Mouse (Mus musculus): ENCODE results near the gene Trp53tg5. TPM values are rescaled to one million over a fixed set of nuclear protein-coding genes. Genes with fewer than 3 reads are reported as not detected.
A peak's percentile ranks its signal among the peaks of the same experiment; 100 is the strongest.

Gene Trp53tg5
- polyA plus RNA-seq, 1 experiment from 2014 or later: not detected

DNA sequence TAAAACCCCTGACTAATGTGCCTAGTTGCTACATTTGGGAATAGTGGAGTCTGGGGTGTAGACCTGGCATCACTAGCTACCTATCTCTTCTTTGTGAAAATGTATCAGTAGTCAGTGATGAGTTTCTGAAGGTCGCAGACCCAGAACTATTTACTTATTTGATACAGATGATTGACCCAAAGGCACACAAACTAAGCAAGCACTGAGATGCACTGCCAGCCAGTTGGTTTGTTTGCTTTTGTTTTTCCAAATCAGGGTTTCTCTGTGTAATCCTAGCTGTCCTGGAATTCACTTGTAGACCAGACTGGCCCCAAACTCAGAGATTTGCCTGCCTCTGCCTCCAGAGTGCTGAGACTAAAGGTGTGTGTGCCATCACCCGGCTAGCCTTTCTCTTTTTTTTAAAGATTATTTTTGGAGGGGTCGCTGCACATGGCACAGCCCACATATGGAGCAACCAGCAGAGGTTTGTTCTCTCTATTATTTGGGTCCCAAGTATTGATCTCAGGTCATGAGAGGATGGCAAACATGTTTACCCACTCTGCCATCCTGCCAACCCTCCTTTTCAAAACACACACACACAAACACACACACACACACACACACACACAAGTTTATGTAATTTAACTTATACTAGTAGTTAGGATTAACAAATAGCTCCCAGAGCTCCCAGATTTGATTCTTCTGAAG is 28.0 kb downstream of the Trp53tg5 start:
- WGBS: 82% methylated on average over 3 of the region's 3 CpGs
- no peak overlapping the region for H3K4me3 ChIP-seq (ENCODE audit: low read length)
- no peak overlapping the region for H3K9ac ChIP-seq (ENCODE audit: low read depth, low read length)
- H3K4me2 ChIP-seq (ENCODE audit: low read length): no peak overlapping the region
- no peaks in the 10 kb centered on the region for H3K9me3 ChIP-seq (ENCODE audit: control insufficient read depth, low read length)
- H3K4me1 ChIP-seq (ENCODE audit: control insufficient read depth, insufficient read depth, low read depth, low read length): peaks cover 21% of the 10 kb centered on the region
- H3K27ac ChIP-seq (ENCODE audit: low read depth, low read length): no peak overlapping the region
- peaks cover 13% of the 10 kb centered on the region for H3K27me3 ChIP-seq (replicated peaks; ENCODE audit: control insufficient read depth, insufficient read depth, low read length)
- no peaks in the 10 kb centered on the region for H3K36me3 ChIP-seq (ENCODE audit: control insufficient read depth, insufficient read depth, low read length)
- ATAC-seq: no peak

DNA sequence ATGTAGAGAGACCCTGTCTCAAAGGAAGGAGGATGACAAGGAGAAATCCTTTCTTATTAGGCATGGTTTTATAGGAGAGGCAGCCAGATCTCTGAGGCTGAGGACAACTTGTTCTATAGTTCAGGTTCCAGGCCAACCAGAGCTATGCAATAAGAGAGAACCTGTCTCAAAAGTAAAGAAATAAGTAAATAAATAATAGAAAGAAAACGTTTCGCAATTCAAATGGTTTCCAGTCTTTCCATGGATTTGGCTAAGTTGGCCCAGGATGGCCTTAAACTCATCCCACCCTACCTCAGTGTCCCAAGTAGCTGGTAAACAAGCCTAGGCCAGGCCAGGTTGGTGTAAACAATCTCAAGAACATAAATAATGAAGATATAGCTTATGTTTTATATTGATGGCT is 28.8 kb downstream of the Trp53tg5 start:
- H3K36me3 ChIP-seq (ENCODE audit: control insufficient read depth, insufficient read depth, low read length): no peaks in the 10 kb centered on the region
- H3K9me3 ChIP-seq (ENCODE audit: control insufficient read depth, low read length): no peaks in the 10 kb centered on the region
- H3K9ac ChIP-seq (ENCODE audit: low read depth, low read length): no peak overlapping the region
- no peak overlapping the region for H3K4me3 ChIP-seq (ENCODE audit: low read length)
- ATAC-seq: no peak
- 80% methylated on average over 2 of the region's 2 CpGs for WGBS
- H3K4me1 ChIP-seq (ENCODE audit: control insufficient read depth, insufficient read depth, low read depth, low read length): peaks cover 21% of the 10 kb centered on the region
- H3K27me3 ChIP-seq (replicated peaks; ENCODE audit: control insufficient read depth, insufficient read depth, low read length): peaks cover 13% of the 10 kb centered on the region
- H3K4me2 ChIP-seq (ENCODE audit: low read length): no peak overlapping the region
- no peak overlapping the region for H3K27ac ChIP-seq (ENCODE audit: low read depth, low read length)

DNA sequence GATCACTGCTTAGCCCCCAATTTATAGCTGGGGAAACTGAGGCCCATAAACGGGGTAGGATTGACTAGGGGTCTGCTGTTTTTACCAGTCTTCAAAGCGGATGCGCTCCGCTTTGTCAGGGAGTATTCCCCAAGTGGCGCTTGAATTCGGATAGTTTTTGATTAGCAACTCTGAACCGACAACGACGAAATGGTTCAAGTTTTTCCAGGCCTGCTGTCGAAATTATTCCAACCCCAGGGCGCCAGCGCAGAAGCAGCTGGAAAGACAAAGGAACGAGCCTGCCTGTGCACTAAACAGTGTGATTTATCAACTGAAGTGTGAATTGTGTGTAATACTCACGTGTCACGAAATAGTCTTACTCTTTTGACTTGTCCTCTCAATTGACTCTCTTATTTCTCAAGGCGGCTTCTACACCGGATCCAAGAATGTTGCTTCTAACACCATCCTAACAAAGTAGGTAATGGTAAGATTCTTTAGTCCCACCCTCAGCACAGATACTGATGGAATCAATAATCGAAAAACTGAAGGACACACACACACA is 30.0 kb downstream of the Trp53tg5 start, which contains the start of gene Sdc4:
Sdc4 (minus strand) TSS at position 428 of the 541 bp plus-strand sequence.
- WGBS: 6% methylated on average over 18 of the region's 18 CpGs
- no peaks in the 10 kb centered on the region for H3K36me3 ChIP-seq (ENCODE audit: control insufficient read depth, insufficient read depth, low read length)
- peaks cover 21% of the 10 kb centered on the region for H3K4me1 ChIP-seq (ENCODE audit: control insufficient read depth, insufficient read depth, low read depth, low read length)
- no peaks in the 10 kb centered on the region for H3K9me3 ChIP-seq (ENCODE audit: control insufficient read depth, low read length)
- peak within 1 kb of the TSS; percentile 68 for H3K9ac ChIP-seq (ENCODE audit: low read depth, low read length)
- peak within 1 kb of the TSS; percentile 55 for H3K4me3 ChIP-seq (ENCODE audit: low read length)
- 0 out of 2 replicates have a peak, but pooled peaks have one; percentile 6 for ATAC-seq
- H3K4me2 ChIP-seq (ENCODE audit: low read length): peak within 1 kb of the TSS; percentile 95
- peaks cover 13% of the 10 kb centered on the region for H3K27me3 ChIP-seq (replicated peaks; ENCODE audit: control insufficient read depth, insufficient read depth, low read length)
- H3K27ac ChIP-seq (ENCODE audit: low read depth, low read length): no peak within 1 kb of the TSS; the same call in 1 of the 2 replicates

DNA sequence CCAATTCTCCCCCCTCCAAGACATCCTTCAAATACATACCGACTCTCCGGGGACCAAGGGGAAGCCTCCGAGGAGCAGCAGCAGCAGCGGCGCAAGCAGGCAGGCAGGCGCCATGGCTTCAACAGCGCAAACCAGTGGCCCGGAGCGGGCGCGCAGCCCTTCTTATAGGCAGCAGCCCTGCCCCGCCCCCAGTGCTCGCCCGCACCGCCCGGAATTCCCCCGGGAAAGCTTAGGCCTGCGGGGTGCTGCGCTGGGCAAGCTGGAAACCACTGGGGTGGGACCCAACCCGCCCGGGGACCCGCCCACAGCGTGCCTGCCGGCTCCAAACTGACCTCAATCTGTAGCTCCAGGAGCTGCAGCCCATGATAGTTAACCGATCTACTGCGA is 30.5 kb downstream of the Trp53tg5 start:
- Histone ChIP-seq H3K4me3 (ENCODE audit: low read length) (peak overlapping the region; percentile 55), H3K4me2 (ENCODE audit: low read length) (peak overlapping the region; percentile 95), H3K9ac (ENCODE audit: low read depth, low read length) (peak overlapping the region; percentile 68), H3K9me3 (ENCODE audit: control insufficient read depth, low read length) (no peaks in the 10 kb centered on the region), H3K36me3 (ENCODE audit: control insufficient read depth, insufficient read depth, low read length) (no peaks in the 10 kb centered on the region), H3K27me3 (replicated peaks; ENCODE audit: control insufficient read depth, insufficient read depth, low read length) (peaks cover 13% of the 10 kb centered on the region), H3K27ac (ENCODE audit: low read depth, low read length) (no peak overlapping the region; the same call in 1 of the 2 replicates), H3K4me1 (ENCODE audit: control insufficient read depth, insufficient read depth, low read depth, low read length) (peaks cover 21% of the 10 kb centered on the region)
- ATAC-seq: peak; percentile 92
- 0% methylated on average over 20 of the region's 26 CpGs for WGBS

DNA sequence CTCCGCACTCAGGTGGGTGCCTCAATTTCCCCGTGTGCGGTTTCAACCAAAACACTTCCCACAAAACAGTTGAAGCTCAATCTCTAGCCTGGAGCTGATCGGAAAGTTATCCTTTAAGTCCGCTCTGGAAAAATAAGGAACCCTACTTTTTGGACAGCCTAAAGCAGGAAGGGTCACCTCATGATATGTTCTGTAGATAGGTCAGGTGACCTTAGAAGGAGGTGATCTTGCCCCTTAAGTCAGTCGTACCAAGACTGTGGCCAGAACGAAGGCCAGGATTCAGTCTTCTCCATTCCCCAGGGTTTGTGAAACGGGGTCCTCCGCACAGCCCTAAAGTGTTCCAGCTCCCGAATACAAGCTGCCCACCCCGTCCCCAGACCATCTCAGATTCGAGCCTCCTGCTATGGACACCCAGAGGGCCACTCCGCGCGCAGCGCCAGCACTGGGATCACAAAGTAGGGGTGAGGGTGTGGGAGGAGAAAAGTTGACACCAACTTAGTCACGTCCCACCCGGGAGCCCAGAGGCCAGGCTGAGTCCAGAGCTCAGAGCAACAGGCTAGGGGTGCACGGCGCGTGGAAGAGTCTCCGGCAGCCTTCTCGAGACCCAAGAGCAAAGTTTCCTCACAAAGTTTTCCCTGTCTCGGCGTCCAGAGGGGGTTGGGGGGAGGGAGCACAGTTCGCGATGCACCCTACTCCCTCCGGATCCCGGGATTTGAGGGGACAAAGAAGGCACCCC is 31.0 kb downstream of the Trp53tg5 start:
- Histone ChIP-seq H3K9me3 (ENCODE audit: control insufficient read depth, low read length) (no peaks in the 10 kb centered on the region), H3K9ac (ENCODE audit: low read depth, low read length) (peak overlapping the region; percentile 68), H3K4me1 (ENCODE audit: control insufficient read depth, insufficient read depth, low read depth, low read length) (peaks cover 21% of the 10 kb centered on the region), H3K27me3 (replicated peaks; ENCODE audit: control insufficient read depth, insufficient read depth, low read length) (peaks cover 13% of the 10 kb centered on the region), H3K4me3 (ENCODE audit: low read length) (peak overlapping the region; percentile 55), H3K36me3 (ENCODE audit: control insufficient read depth, insufficient read depth, low read length) (no peaks in the 10 kb centered on the region), H3K4me2 (ENCODE audit: low read length) (peak overlapping the region; percentile 95), H3K27ac (ENCODE audit: low read depth, low read length) (no peak overlapping the region; the same call in 1 of the 2 replicates)
- WGBS: 3% methylated on average over 29 of the region's 29 CpGs
- ATAC-seq: peak; percentile 41

DNA sequence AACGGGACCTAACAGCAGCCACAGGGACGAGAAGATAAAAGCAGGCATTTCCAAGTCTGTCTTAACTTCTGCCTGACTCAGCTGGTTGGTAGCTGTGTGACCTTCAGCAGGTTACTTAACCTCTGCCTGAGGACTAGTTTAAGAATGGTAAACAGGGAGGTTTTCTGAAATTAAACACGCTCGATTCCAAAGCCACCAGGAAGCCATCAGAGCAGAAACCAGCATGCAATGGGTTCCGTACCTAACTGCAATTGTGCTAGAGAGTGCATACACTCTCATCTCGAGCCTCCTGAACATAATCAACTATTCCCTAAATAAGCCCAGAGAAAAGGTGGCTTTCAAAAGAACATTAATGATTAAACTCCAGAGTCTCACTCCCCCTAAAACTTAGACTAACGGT is 31.8 kb downstream of the Trp53tg5 start:
- no peak overlapping the region for H3K27ac ChIP-seq (ENCODE audit: low read depth, low read length)
- H3K9me3 ChIP-seq (ENCODE audit: control insufficient read depth, low read length): no peaks in the 10 kb centered on the region
- H3K36me3 ChIP-seq (ENCODE audit: control insufficient read depth, insufficient read depth, low read length): no peaks in the 10 kb centered on the region
- H3K9ac ChIP-seq (ENCODE audit: low read depth, low read length): peak overlapping the region; percentile 27; the same call in 1 of the 2 replicates
- H3K4me2 ChIP-seq (ENCODE audit: low read length): peak overlapping the region; percentile 95
- H3K27me3 ChIP-seq (replicated peaks; ENCODE audit: control insufficient read depth, insufficient read depth, low read length): peaks cover 13% of the 10 kb centered on the region
- ATAC-seq: no peak
- no peak overlapping the region; the same call in 1 of the 2 replicates for H3K4me3 ChIP-seq (ENCODE audit: low read length)
- H3K4me1 ChIP-seq (ENCODE audit: control insufficient read depth, insufficient read depth, low read depth, low read length): peaks cover 21% of the 10 kb centered on the region
- 29% methylated on average over 7 of the region's 7 CpGs for WGBS

DNA sequence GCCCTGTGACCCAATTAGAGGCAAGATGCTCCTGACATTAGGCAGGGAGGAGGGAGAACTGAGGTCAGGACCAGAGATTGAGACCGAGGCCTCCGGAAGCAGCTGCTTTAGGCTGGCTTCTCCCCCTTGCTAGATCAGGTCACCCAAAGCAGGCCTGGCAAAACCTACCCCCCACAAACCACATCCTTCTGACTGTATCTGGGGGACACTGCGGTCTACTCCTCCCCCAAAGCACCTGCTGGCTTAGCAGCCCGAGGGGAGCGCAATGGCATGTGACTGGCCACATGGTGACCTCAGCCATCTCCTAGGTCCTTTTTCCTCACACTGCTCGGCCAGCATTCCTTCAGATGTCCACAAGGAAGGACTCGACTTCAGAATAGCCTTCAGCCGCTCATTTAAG is 32.4 kb downstream of the Trp53tg5 start:
- Histone ChIP-seq H3K9ac (ENCODE audit: low read depth, low read length) (no peak overlapping the region), H3K4me3 (ENCODE audit: low read length) (no peak overlapping the region), H3K4me1 (ENCODE audit: control insufficient read depth, insufficient read depth, low read depth, low read length) (peaks cover 21% of the 10 kb centered on the region), H3K27me3 (replicated peaks; ENCODE audit: control insufficient read depth, insufficient read depth, low read length) (peaks cover 13% of the 10 kb centered on the region), H3K4me2 (ENCODE audit: low read length) (peak overlapping the region; percentile 28; the same call in 1 of the 2 replicates), H3K36me3 (ENCODE audit: control insufficient read depth, insufficient read depth, low read length) (no peaks in the 10 kb centered on the region), H3K27ac (ENCODE audit: low read depth, low read length) (no peak overlapping the region), H3K9me3 (ENCODE audit: control insufficient read depth, low read length) (no peaks in the 10 kb centered on the region)
- no peak for ATAC-seq
- 34% methylated on average over 8 of the region's 8 CpGs for WGBS

DNA sequence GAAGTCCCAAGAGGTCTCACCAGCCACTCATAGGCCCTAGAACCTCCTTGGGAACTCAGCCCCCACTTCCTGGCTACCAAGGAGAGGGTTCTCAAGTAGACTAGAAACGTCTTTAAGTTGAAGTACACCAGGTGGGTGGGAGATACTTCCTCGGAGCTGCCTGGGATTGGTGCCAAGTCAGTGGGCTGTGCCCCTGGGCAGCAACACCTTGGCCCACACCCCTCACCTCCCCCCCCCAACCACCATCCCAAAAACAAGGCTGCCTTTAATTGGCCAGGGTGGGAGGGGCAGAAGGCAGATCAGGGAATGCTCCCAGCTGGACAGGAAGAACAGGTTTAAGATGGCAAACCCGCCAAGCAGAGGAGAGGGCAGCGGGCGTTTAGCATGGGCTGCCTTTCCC is 33.2 kb downstream of the Trp53tg5 start:
- H3K36me3 ChIP-seq (ENCODE audit: control insufficient read depth, insufficient read depth, low read length): no peaks in the 10 kb centered on the region
- H3K27me3 ChIP-seq (replicated peaks; ENCODE audit: control insufficient read depth, insufficient read depth, low read length): peaks cover 13% of the 10 kb centered on the region
- H3K4me3 ChIP-seq (ENCODE audit: low read length): no peak overlapping the region
- H3K4me2 ChIP-seq (ENCODE audit: low read length): no peak overlapping the region
- no peaks in the 10 kb centered on the region for H3K9me3 ChIP-seq (ENCODE audit: control insufficient read depth, low read length)
- 83% methylated on average over 5 of the region's 5 CpGs for WGBS
- H3K9ac ChIP-seq (ENCODE audit: low read depth, low read length): no peak overlapping the region
- no peak for ATAC-seq
- no peak overlapping the region for H3K27ac ChIP-seq (ENCODE audit: low read depth, low read length)
- H3K4me1 ChIP-seq (ENCODE audit: control insufficient read depth, insufficient read depth, low read depth, low read length): peaks cover 21% of the 10 kb centered on the region

DNA sequence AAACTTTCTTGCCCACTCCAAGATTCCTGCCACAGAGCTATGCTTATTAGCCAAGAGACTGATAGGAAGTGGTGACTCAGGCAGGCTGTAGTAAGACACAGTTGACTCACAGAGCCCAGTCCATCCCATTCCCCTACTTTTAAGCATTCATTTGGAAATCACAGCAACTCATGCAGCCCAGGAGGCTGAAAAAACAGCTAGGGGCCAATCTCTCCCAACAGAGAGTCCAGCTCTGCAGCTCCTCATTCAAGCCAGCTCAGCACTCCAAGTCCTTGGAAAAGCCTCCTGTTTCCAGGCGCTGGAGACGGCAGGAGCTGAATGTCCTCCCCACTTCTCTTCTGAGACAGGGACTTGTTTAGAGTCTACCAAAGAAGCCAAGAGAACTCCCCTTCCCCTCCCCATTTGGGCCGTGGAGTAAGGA is 34.5 kb downstream of the Trp53tg5 start:
- Histone ChIP-seq H3K4me2 (ENCODE audit: low read length) (no peak overlapping the region), H3K4me3 (ENCODE audit: low read length) (no peak overlapping the region), H3K27ac (ENCODE audit: low read depth, low read length) (no peak overlapping the region), H3K9ac (ENCODE audit: low read depth, low read length) (no peak overlapping the region), H3K27me3 (replicated peaks; ENCODE audit: control insufficient read depth, insufficient read depth, low read length) (peaks cover 13% of the 10 kb centered on the region), H3K9me3 (ENCODE audit: control insufficient read depth, low read length) (no peaks in the 10 kb centered on the region), H3K36me3 (ENCODE audit: control insufficient read depth, insufficient read depth, low read length) (no peaks in the 10 kb centered on the region), H3K4me1 (ENCODE audit: control insufficient read depth, insufficient read depth, low read depth, low read length) (peaks cover 21% of the 10 kb centered on the region)
- WGBS: 73% methylated on average over 3 of the region's 3 CpGs
- ATAC-seq: no peak

All from hindbrain, embryonic 16.5 days (tissue).